Mouse (Mus musculus): ENCODE measurements around the gene Gm10643. TPM values are rescaled to one million over a fixed set of nuclear protein-coding genes. Genes with fewer than 3 reads are reported as not detected.

The Gm10643 gene
- total RNA-seq, 2 experiments from 2014 or later: 3.3 to 4.3 TPM

DNA sequence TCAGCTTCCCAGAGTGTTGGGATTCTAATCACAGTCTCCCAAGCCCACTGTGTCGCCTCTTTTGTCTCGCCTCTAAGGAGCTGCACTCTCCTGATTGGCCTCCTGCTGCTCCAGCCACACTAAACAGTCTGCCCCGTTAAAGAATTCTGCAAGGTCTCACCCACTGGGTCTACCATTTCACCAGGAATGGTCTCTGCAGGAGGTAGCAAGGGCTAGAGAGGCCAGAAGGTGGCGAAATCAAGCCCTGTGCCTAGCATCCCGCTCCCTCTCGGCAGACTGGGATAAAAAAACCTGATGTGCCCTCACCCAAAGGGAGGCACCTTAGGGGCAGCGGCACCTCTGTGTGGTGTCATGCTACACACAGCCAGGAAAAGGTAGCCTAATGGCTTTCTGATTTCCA lies 20.8 kb downstream of the Gm10643 start:
- intact Hi-C loops (cut with DNase I): loop anchor here (5.0 kb wide), 1 partner anchor 313 kb away; no protein-coding TSS in a partner anchor
- DNase-seq: no peak

DNA sequence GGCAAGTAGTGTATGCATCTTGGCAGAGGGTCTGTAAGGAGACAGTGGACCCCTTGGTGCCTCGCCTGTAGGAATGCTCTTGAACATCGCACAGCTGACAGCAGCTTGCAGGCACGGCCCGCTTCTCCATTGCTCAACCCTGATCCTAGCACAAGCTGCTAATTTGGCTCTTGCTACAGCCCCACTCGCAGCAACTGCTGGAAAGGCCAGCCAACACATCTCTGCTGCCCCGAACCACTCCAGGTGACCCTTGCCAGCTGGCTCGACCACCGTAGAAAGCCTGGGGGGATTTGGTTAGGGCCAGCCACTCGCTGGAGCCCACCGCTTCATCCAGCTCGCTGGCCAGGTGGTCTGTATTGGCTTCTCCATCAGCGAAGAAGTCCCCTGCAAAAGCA lies 22.0 kb downstream of the Gm10643 start:
- DNase-seq: peak; percentile 41 to 47
- intact Hi-C loops (cut with DNase I): loop anchor here (2.0 to 5.0 kb wide), 2 partner anchors 22 to 314 kb away; partner anchors contain the start of gene Gm10643

DNA sequence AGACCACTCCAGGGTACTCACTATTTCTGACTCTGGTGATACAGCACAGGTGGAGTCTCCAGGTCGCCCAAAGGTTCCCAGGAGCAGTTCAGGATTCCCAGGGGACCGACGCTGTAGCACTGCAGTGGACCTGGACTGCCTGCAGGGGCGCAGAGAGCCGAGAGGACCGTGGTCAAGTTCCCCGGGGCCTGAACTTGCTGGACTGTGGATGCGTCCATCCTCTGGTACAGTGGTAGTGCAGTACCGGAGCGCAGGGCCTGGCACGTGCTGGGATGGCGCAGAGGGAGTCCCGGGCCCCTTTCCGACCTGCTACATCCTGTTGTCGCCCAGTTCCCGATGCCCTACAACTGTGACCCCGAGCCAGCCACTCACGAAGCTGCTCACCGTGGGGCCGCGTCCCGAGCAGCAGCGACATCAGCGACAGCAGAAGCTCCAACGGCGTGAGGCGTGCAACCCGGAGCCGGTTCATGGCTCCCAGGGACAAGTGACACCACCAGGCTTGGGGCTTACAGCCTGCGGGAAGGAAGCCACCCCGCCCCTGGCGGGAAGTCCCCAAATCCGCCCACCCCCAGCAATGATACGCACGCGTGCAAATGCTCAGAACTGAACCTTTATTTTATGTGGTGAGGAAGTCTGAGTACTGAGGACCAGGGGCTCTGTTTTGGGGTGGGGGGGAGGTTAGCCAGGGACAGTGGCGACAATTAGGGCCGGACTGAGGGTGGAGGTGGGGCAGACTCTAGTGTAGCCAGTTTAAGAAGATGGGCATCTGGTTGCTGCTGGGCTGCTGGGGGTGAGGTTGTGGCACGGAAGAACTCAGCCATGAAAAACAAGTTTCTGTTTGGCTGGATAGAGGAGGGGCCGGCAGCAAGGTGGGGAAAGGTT lies 22.6 kb downstream of the Gm10643 start, which contains the start of gene Il27ra:
Gene Il27ra (minus strand): TSS at position 524 of the 882 bp plus-strand sequence.
- peak; percentile 79 to 86 for DNase-seq
- intact Hi-C loops (cut with DNase I): loop anchor here (2.0 to 5.0 kb wide), 2 partner anchors 22 to 315 kb away; partner anchors contain the start of gene Gm10643

DNA sequence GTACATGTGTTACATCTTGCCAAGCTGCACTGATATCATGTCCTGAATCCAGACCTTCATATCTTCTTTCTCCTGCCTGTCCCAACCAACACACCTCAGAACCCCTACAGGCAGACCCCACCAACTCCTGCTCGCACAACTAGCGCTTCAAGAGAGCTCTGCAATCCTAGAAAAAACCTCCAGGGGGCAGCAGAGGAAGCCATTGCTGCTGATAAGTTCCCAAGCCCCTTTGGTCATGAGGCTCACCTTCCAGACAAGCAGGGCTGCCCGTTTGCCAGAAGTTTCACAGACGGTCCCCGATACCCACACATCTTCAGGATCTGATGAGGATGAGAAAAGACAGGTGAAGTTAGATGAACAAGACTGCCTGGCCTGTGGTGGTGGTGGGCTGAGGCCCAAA lies 25.9 kb downstream of the Gm10643 start:
- intact Hi-C loops (cut with DNase I): loop anchor here (1.0 to 5.0 kb wide), 2 partner anchors 53 to 246 kb away; no protein-coding TSS in a partner anchor
- DNase-seq: peak; percentile 82 to 87

DNA sequence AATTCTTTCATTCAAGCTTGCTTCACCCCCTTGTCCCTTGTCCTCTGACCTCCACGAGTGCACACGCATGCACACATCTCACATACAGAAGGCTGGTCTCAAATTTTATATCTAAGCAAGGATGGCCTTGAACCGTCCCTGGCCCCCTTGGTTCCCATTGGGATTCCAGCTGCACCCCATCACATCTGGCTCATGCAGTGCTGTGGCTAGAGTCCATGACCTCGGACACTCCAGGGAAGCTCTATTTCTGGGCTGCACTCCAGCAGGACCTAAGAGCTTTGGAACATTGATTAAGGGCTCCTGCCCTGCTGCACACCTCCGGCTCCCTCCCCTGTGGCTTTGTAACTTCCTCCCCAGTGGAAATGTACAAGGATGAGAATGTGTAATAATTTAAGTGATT lies 26.9 kb downstream of the Gm10643 start:
- DNase-seq: peak; percentile 68 to 71

DNA sequence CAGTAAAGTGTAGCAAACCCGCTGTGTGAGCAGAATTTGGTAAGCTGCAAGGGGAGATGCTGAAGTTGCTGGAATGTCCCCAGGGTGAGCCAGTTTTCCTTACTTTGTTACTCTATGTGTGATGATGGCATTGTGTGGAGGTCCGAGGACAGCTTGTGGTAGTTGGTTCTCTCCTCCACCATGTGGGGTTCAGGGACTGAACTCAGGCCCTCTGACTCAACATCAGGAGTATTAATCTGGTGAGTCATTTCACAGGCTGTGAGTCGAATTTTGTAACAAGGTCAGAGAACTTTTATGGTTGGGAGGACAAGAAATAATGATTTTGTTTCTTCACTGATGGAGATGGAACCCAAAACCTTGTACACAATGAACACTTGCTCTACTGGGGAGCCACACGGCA lies 32.2 kb downstream of the Gm10643 start:
- intact Hi-C loops (cut with DNase I): no loop called here
- DNase-seq: no peak

More for the DNA sequence above, 26.9 kb downstream of the Gm10643 start:
- intact Hi-C loops (cut with DNase I): loop anchor here (5.0 kb wide), 1 partner anchor 54 kb away; no protein-coding TSS in a partner anchor

DNA sequence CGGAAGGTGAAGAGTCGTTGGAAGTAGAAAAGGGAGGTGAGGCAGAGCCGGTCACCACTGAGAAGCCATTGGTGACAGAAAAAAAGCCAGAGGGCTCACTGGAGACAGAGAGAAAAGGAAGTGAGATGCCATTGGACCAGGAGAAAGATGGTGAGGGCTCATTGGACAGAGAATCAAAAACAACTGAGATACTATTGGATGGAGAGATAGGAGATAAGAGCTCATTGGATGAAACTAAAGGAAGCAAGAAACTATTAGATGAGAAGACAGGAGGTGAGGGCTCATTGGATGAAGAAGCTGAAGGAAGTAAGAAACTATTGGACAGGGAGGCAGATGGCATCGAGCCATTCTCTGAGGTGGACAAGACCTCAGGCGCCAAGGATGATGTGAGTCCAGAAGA lies 35.7 kb downstream of the Gm10643 start:
- no peak for DNase-seq
- intact Hi-C loops (cut with DNase I): no loop called here

DNA sequence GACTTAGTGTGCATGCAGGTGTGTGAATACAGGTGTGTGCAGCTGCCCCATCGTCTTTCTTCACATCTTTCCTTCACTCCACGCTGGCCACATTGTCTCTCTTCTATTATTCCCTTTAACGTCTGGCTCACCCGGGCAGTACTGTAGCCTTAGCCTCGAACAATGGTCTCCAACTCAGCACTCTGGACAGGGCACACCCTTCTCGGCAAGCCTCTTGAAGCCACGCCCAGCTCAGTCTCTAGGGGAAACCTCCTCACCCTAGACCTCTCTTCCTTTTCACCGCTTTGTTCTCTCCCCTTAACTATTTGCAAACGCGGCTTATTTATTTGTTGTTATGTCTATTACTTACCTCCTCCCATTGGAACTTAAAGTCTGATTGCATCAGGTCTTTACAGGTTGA lies 37.5 kb downstream of the Gm10643 start:
- no peak for DNase-seq
- intact Hi-C loops (cut with DNase I): no loop called here

DNA sequence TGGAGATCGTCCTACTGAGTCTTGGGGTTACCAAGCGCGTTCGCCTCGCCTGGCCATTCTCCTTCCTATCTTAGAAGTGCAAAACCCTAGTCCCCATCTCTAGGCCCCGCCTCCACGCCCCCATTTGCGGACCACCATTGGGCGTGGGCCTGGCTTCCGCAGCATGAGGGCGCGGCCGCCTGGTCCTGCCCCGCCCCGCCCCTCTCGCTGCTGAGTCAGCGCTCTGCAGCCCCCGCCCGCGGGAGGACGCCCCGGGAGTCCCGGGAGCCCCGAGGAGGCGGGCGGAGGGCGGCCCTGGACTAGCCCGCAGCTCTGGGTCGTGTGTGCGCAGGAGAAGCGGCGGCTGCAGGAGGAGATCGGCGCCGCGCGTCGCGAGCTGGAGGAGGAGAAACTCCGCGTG lies 39.1 kb downstream of the Gm10643 start:
- intact Hi-C loops (cut with DNase I): no loop called here
- DNase-seq: peak in 1 of 2 experiments; percentile 55

DNA sequence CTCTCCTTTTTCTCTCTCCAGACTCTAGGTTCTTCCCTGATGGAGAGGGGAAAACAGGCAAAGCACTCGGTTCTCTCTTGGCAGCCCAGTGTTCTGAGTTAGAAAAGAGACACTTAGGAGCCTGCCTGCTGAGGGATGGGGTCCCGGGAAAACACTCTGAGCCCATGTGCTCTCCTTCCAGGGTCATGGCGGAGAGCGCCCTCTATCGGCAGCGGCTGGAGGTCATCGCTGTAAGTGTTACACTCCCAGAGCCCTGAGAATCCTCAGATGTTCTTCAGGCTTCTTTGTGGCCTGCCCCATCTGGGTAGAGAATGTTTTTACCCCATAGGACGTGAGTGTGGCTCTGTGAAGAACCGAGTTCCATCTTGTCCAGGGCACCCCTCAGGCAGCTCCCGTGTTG lies 40.8 kb downstream of the Gm10643 start:
- intact Hi-C loops (cut with DNase I): loop anchor here (5.0 kb wide), 1 partner anchor 203 kb away; no protein-coding TSS in a partner anchor

DNA sequence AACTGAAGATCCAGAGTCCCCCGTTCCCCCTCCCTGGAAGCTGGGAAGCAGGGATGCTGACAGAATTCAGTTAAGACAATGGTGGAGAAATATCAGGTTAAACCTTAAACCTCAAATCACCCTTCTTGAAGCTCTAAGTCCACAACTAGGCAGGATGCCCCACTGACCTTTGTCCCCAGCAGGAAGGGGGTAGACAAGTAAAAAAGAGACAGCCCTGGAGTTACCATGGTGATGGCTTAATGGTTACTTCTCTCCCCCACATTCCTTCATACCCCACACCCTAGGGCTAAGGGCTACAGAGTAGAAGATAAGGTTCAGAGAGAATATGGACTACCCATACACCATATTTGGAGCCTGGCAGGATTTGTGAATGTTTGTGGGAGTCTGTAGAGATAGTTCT lies 41.3 kb downstream of the Gm10643 start:
- no peak for DNase-seq
- intact Hi-C loops (cut with DNase I): loop anchor here (5.0 kb wide), 1 partner anchor 204 kb away; no protein-coding TSS in a partner anchor

More for the DNA sequence above, 40.8 kb downstream of the Gm10643 start:
- peak; percentile 59 to 75 for DNase-seq

DNA sequence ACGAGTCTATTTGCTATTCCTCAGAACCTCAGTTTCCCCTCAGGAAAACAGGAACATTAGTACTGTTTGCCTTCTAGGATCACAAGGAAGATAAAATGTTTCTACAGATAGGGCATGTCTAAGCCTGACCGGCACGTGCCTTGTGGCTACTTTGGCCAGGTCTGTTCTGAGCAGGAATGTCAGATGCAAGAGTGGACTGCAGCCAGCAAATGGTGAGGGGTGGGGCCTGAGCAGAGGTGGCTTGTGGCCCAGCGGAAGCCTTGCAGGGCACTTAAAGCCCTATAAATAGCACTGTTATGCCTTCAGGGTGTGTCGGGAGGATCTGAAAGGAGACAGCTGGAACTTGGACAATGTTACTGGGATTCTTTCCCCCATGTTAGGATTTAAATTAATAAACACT lies 41.9 kb downstream of the Gm10643 start:
- intact Hi-C loops (cut with DNase I): loop anchor here (5.0 kb wide), 1 partner anchor 204 kb away; no protein-coding TSS in a partner anchor
- DNase-seq: peak; percentile 90 to 92

DNA sequence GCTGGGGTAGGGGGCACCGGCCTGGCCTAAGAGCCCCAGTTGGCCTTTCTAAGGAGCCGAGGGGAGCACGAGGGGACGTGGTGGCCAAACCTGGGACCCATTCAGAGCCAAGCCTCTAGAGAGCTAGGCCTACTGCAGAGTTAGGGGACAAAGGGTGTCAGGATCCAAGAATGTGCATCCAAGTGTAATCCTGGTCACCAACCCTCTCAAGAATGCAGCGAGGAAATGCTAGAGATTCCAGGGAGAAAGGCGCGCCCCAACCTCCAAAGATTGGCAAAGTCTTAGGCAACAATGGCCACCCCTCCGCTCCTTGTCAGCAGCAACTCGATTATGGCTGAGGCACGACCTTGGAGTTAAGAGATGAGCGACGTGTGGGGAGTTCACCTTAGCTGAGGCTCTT lies 43.4 kb downstream of the Gm10643 start:
- intact Hi-C loops (cut with DNase I): loop anchor here (5.0 kb wide), 1 partner anchor 206 kb away; no protein-coding TSS in a partner anchor
- no peak for DNase-seq

DNA sequence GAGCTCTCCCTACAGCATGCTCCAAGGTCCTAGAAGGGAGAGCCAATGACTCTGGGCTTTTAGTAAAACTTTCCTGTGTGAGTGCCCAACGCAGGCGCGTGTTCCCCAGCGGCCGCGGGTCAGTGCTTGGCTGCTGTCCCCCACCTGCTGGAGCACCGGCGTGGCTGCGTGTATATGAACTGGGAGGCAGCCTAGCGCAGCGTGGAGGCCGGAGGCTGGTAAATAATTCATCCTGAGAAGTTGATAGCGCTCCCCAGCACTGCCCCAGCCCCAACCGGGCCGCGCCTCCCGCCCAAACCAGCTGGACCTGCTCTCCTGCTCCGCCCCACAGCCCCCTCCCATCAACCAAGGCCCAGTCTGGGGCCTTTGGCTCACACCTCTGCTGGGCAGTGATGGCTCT lies 43.8 kb downstream of the Gm10643 start, which contains the start of gene Palm3:
Gene Palm3 (plus strand): TSS at position 376 of the 400 bp plus-strand sequence.
- no peak for DNase-seq
- intact Hi-C loops (cut with DNase I): loop anchor here (5.0 kb wide), 1 partner anchor 206 kb away; no protein-coding TSS in a partner anchor

DNA sequence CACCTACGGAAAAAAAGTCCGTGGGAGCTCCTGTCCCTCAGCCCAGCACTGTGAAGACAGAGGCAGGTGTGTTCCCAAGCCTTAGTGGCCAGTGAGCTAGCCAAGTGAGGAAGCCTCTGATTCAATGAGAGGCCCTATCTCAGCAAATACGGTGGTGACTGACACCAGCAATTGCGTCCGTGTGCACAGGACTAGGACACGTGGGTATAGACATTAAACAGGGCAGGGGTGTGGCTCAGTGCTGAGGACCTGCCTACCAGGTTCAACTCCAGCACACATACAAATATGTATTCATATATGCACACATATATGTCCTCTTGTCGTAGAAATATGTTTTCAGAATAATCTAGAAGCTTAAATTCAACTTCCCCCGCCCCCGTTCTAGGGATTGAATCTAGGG lies 45.2 kb downstream of the Gm10643 start:
- DNase-seq: no peak
- intact Hi-C loops (cut with DNase I): loop anchor here (5.0 kb wide), 1 partner anchor 208 kb away; no protein-coding TSS in a partner anchor

DNA sequence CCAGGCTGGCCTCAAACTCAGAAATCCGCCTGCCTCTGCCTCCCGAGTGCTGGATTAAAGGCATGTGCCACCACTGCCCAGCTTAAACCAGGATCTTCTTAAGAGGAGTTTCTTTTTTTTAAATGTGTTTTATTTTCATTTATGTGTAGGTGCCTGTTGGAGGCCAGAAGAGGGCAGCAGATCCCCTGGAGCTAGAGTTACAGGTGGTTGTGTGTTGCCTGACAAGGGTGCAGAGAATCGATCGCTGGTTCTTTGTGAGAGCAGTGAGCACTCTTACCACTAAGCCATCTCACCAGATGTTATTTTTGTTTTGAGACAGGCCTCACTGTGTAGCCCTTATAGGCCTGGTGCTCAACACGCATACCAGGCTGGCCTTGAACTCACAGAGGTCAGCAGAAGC lies 49.1 kb downstream of the Gm10643 start:
- intact Hi-C loops (cut with DNase I): no loop called here
- DNase-seq: no peak

Small RNAs within 50 kb of the gene (microRNA-seq; reads per million reads assigned to microRNA genes)
- 0 reads per million in 2 experiments for gene Mir709

Other genes with a start within 250 kb of the Gm10643 start
- 10 to 100 TPM; 29.8 to 29.9 TPM for gene Adgrl1, start 165.0 kb downstream of the Gm10643 start, total RNA-seq (2021)
- gene Gm10644, start 109.9 kb downstream of the Gm10643 start, total RNA-seq (2021): under 1 TPM; 0.20 to 0.22 TPM
- gene Asf1b, start 109.6 kb downstream of the Gm10643 start, total RNA-seq (2021): 1 to 10 TPM; 7.6 to 7.8 TPM
- 100 to 1,000 TPM; 398 to 429 TPM for gene Prkaca, start 92.1 kb downstream of the Gm10643 start, total RNA-seq (2021)
- 10 to 100 TPM; 30.6 to 39.0 TPM for gene Samd1, start 67.5 kb downstream of the Gm10643 start, total RNA-seq (2021)
- gene 1700067K01Rik, start 63.6 kb downstream of the Gm10643 start, total RNA-seq (2021): not detected
- gene 2210011C24Rik, start 53.0 kb downstream of the Gm10643 start, total RNA-seq (2021): 1 to 10 TPM in 1 of 2 experiments, under 1 TPM in 1; 0.62 to 1.4 TPM
- gene Palm3, start 43.7 kb downstream of the Gm10643 start, total RNA-seq (2021): under 1 TPM; 0.19 to 0.20 TPM
- 1 to 10 TPM; 5.9 to 6.0 TPM for gene Il27ra, start 22.5 kb downstream of the Gm10643 start, total RNA-seq (2021)
- not detected for gene Rln3, start 20.1 kb downstream of the Gm10643 start, total RNA-seq (2021)
- gene Rfx1, start 1.7 kb upstream of the Gm10643 start, total RNA-seq (2021): 10 to 100 TPM; 12.4 to 15.4 TPM
- 10 to 100 TPM; 13.7 to 13.9 TPM for gene Dcaf15, start 39.6 kb upstream of the Gm10643 start, total RNA-seq (2021)
- gene Podnl1, start 60.9 kb upstream of the Gm10643 start, total RNA-seq (2021): under 1 TPM in 1 of 2 experiments, not detected in 1; 0.12 TPM
- 10 to 100 TPM; 13.3 to 14.1 TPM for gene Cc2d1a, start 82.8 kb upstream of the Gm10643 start, total RNA-seq (2021)
- gene 4930432K21Rik, start 82.9 kb upstream of the Gm10643 start, total RNA-seq (2021): under 1 TPM; 0.22 to 0.32 TPM
- gene Nanos3, start 120.1 kb upstream of the Gm10643 start, total RNA-seq (2021): 1 to 10 TPM; 3.6 to 4.1 TPM
- gene Zswim4, start 171.9 kb upstream of the Gm10643 start, total RNA-seq (2021): 10 to 100 TPM; 10.5 to 11.3 TPM
- gene D8Ertd738e, start 184.6 kb upstream of the Gm10643 start, total RNA-seq (2021): 100 to 1,000 TPM; 222 to 230 TPM
- 10 to 100 TPM; 15.5 to 16.0 TPM for gene Mri1, start 192.2 kb upstream of the Gm10643 start, total RNA-seq (2021)
- gene Ccdc130, start 205.2 kb upstream of the Gm10643 start, total RNA-seq (2021): 10 to 100 TPM; 10.0 to 14.3 TPM